Mouse (Mus musculus) intestine, postnatal 0 days (tissue): ENCODE measurements around the gene Pcolce2. TPM values are rescaled to one million over a fixed set of nuclear protein-coding genes. Genes with fewer than 3 reads are reported as not detected.

Experiments
- ATAC-seq: fragments of 200-750 bp; cut with Nextera tagmentation; 2 replicates; pipeline ENCODE4 v1.8.0; 2017; ENCODE audit warnings: mild to moderate bottlenecking, moderate TSS enrichment, moderate library complexity
- H3K27ac ChIP-seq: fragments of 300-500 bp; sonication (generic); 2 replicates; pipeline ENCODE4 v1.5.1; 2014; ENCODE audit warnings: mild to moderate bottlenecking, low read depth, low read length, moderate library complexity
- H3K27me3 ChIP-seq: fragments of 300-500 bp; sonication (generic); replicated peaks from 2 replicates; pipeline ENCODE4 v1.6.1; 2014; ENCODE audit warnings: low read length, mixed read lengths; ENCODE audit not compliant: control insufficient read depth, insufficient read depth
- H3K36me3 ChIP-seq: fragments of 300-500 bp; sonication (generic); 2 replicates; pipeline ENCODE4 v1.6.1; 2014; ENCODE audit warnings: mild to moderate bottlenecking, moderate library complexity; ENCODE audit not compliant: control insufficient read depth, insufficient read depth
- H3K4me1 ChIP-seq: fragments of 300-500 bp; sonication (generic); replicated peaks from 2 replicates; pipeline ENCODE4 v1.6.1; 2014; ENCODE audit warnings: antibody characterized with exemption, low read length, mixed read lengths; ENCODE audit not compliant: control insufficient read depth, insufficient read depth
- H3K4me2 ChIP-seq: fragments of 300-500 bp; sonication (generic); replicated peaks from 2 replicates; pipeline ENCODE4 v1.6.1; 2014; ENCODE audit warnings: low read depth, mild to moderate bottlenecking, moderate library complexity
- H3K4me3 ChIP-seq: fragments of 300-500 bp; sonication (generic); 2 replicates; pipeline ENCODE4 v1.5.1; 2014; ENCODE audit warnings: low read depth, low read length
- H3K9ac ChIP-seq: fragments of 300-500 bp; sonication (generic); 2 replicates; pipeline ENCODE4 v1.6.1; 2014; ENCODE audit warnings: mild to moderate bottlenecking, low read depth, low read length
- H3K9me3 ChIP-seq: fragments of 300-500 bp; sonication (generic); 2 replicates; pipeline ENCODE4 v1.6.1; 2016; ENCODE audit warnings: mixed run types; ENCODE audit not compliant: control insufficient read depth
- CTCF ChIP-seq: sonication (generic); IDR thresholded peaks from 2 replicates; pipeline ENCODE4 v1.5.1; 2016; ENCODE audit warnings: low read depth, mild to moderate bottlenecking, control low read depth, antibody characterized with exemption, moderate library complexity
- WGBS: fragments of 180-500 bp; shearing (Covaris S2); extraction: QIAGEN DNeasy Blood & Tissue Kit; methylation state at CpG from one replicate; pipeline ENCODE4 v1.1.7; 2014; 5-methylcytosine and 5-hydroxymethylcytosine counted together
- polyA plus RNA-seq: library from polyadenylated mRNA; unstranded; fragments of >200 nt; fragmentation: Nextera tagmentation; extraction: Ambion mirVana; gene quantifications from 2 replicates; pipeline ENCODE4 v1.2.1, GENCODE M21; 2015

Gene Pcolce2
- polyA plus RNA-seq, 1 experiment from 2014 or later = 0.16 TPM

DNA sequence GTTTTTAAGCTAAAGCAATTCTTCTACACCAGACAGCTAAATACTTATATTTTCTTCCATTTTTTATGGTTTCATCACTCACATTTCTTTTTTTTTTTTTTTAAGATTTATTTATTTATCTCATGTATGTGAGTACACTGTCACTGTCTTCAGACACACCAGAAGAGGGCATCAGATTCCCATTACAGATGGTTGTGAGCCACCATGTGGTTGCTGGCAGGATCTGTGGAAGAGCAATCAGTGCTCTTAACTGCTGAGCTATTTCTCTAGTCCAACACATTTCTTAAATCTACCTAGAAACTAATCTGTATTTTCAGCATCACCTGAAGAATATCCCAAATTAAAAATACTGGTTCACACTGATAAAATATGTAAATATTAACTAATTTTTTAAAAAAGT is 98.8 kb downstream of the Pcolce2 start:
- no peak for ATAC-seq
- no peak overlapping the region for H3K4me3 ChIP-seq
- H3K27me3 ChIP-seq = no peaks in the 10 kb centered on the region
- H3K9me3 ChIP-seq = no peaks in the 10 kb centered on the region
- H3K36me3 ChIP-seq = no peaks in the 10 kb centered on the region; the same call in 1 of the 2 replicates
- no peak overlapping the region for H3K9ac ChIP-seq
- no peaks in the 10 kb centered on the region for H3K4me1 ChIP-seq
- no peak overlapping the region for H3K27ac ChIP-seq
- no peak overlapping the region for H3K4me2 ChIP-seq
- TF ChIP-seq CTCF = peak; percentile 44

DNA sequence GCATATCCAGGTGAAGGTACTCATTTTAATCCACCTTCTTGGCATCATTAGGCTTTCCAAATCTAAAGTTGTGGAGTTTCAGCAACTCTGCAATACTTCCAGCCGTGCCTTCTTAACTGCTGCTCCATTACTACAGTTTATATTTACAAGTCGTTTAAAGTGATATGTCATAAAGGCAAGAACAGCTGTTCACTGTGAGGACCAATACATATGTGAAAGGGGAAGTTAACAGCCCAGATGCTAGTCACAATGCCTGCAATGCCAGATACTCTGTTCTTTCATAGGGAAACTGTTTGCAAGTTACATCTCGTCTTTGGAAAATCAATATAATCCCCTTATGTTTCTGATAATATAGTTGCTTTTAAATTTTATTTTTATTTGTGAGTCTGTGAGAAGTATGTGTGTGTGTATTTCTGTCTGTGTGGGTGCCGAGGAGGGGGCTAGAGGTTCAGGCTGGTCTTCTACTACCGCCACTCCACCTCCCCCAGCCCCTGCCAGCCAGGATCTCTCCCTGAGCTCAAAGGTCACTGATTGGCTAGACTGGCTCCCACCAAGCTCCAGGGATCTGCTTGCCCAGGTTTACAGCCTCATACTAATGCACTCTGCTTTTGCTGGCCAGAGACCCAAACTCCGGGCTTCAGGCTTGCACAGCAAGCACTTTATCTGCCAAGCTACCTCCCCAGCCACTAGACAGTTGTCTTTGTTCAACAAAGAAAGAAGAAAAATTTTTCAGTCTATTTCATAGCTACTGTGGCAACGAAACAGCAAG is 107.6 kb downstream of the Pcolce2 start:
- no peaks in the 10 kb centered on the region for H3K4me1 ChIP-seq
- H3K9ac ChIP-seq = no peak overlapping the region
- no peak overlapping the region for H3K4me3 ChIP-seq
- no peak overlapping the region for H3K4me2 ChIP-seq
- peaks cover 10% of the 10 kb centered on the region; the same call in 1 of the 2 replicates for H3K27me3 ChIP-seq
- H3K36me3 ChIP-seq = no peaks in the 10 kb centered on the region
- no peak for ATAC-seq
- 42% methylated on average over 7 of the region's 7 CpGs for WGBS
- no peak overlapping the region for H3K27ac ChIP-seq
- H3K9me3 ChIP-seq = no peaks in the 10 kb centered on the region
- no peak for TF ChIP-seq CTCF

DNA sequence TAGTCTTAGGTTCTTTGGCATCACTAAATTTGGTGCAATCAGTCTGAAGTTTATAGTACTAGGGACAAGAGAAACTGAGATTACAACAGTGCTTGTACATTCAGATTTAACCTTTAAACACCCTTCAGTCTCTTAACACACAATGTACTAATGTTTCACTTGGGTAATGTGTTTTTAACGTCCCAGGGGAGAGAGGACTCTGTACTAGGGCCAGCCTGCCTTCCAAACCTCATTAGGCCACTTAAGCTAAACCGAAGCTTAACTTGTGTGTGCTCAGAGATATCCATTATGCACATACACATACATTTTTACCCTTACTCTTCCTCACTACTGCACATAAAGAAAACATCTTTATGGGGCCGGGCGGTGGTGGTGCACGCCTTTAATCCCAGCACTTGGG is 109.9 kb downstream of the Pcolce2 start:
- ATAC-seq = no peak
- H3K27me3 ChIP-seq = peaks cover 10% of the 10 kb centered on the region; the same call in 1 of the 2 replicates
- no peak for TF ChIP-seq CTCF
- H3K4me3 ChIP-seq = no peak overlapping the region
- H3K9ac ChIP-seq = no peak overlapping the region
- no peaks in the 10 kb centered on the region for H3K9me3 ChIP-seq
- WGBS = 80% methylated on average over 5 of the region's 5 CpGs
- no peak overlapping the region for H3K27ac ChIP-seq
- no peak overlapping the region for H3K4me2 ChIP-seq
- H3K4me1 ChIP-seq = no peaks in the 10 kb centered on the region
- no peaks in the 10 kb centered on the region for H3K36me3 ChIP-seq

Other genes with a start within 250 kb of the Pcolce2 start
- 1.1 TPM in 2 replicates for gene Chst2, start 230.9 kb upstream of the Pcolce2 start, polyA plus RNA-seq
- gene U2surp, start 125.6 kb upstream of the Pcolce2 start, polyA plus RNA-seq = 97.5 and 112 TPM in 2 replicates
- 22.1 and 23.2 TPM in 2 replicates for gene Paqr9, start 77.9 kb upstream of the Pcolce2 start, polyA plus RNA-seq
- 1.8 and 2.0 TPM in 2 replicates for gene Trpc1, start 112.8 kb downstream of the Pcolce2 start, polyA plus RNA-seq
- gene Pls1, start 207.7 kb downstream of the Pcolce2 start, polyA plus RNA-seq = 512 and 547 TPM in 2 replicates
- 4.3 and 5.0 TPM in 2 replicates for gene Atr, start 220.0 kb downstream of the Pcolce2 start, polyA plus RNA-seq